Mouse (Mus musculus) c-Kit-positive CD71-negative TER-119-negative erythroid progenitor cells, embryonic 14.5 days (primary cell): ENCODE data around the gene Foxp2.

ENCODE experiments used
- DNase-seq: peaks from one replicate; pipeline ENCODE4 v3.0.0-alpha.2; 2013; ENCODE audit warnings: low read depth

Foxp2 gene

GRCm38 (mm10) chr6:15370827-15371226, 469.7 kb downstream of the Foxp2 start:
- no peak for DNase-seq

- DNase-seq = no peak
Observed at GRCm38 (mm10) chr6:15373621-15374020, 472.5 kb downstream of the Foxp2 start.

GRCm38 (mm10) chr6:15378261-15378660, 477.1 kb downstream of the Foxp2 start:
- DNase-seq = no peak

- no peak for DNase-seq
Observed at GRCm38 (mm10) chr6:15396462-15396861, 495.3 kb downstream of the Foxp2 start.

- DNase-seq = no peak
Observed at GRCm38 (mm10) chr6:15397485-15397884, 496.3 kb downstream of the Foxp2 start.

- DNase-seq = no peak
Observed at GRCm38 (mm10) chr6:15401138-15401537, 500.0 kb downstream of the Foxp2 start.

GRCm38 (mm10) chr6:15402026-15402425, 500.9 kb downstream of the Foxp2 start:
- DNase-seq = no peak

- DNase-seq = no peak
Observed at GRCm38 (mm10) chr6:15415099-15415498, 514.0 kb downstream of the Foxp2 start.

GRCm38 (mm10) chr6:15459701-15460100, 558.6 kb downstream of the Foxp2 start:
- no peak for DNase-seq

- no peak for DNase-seq
Observed at GRCm38 (mm10) chr6:15463390-15463789, 562.2 kb downstream of the Foxp2 start.

GRCm38 (mm10) chr6:15465471-15465870, 564.3 kb downstream of the Foxp2 start:
- DNase-seq = no peak

GRCm38 (mm10) chr6:15466634-15467033, 565.5 kb downstream of the Foxp2 start:
- no peak for DNase-seq

- no peak for DNase-seq
Observed at GRCm38 (mm10) chr6:15486909-15487308, 585.8 kb downstream of the Foxp2 start.
